Mouse (Mus musculus) cerebellum, adult 2 months (tissue): Measurements from ENCODE around the gene Pacs1.

Experiments
- CTCF ChIP-seq: fragments of 200-500 bp; IDR thresholded peaks from 2 replicates; pipeline ENCODE4 v1.5.1; 2011; ENCODE audit warnings: low read depth, mild to moderate bottlenecking, control low read depth, low read length, moderate library complexity, borderline replicate concordance; ENCODE audit not compliant: insufficient read depth
- POLR2A ChIP-seq: fragments of 200-500 bp; IDR thresholded peaks from 2 replicates; pipeline ENCODE4 v1.6.1; 2011; ENCODE audit warnings: low read length, control low read depth, borderline replicate concordance; ENCODE audit not compliant: insufficient read depth

DNA sequence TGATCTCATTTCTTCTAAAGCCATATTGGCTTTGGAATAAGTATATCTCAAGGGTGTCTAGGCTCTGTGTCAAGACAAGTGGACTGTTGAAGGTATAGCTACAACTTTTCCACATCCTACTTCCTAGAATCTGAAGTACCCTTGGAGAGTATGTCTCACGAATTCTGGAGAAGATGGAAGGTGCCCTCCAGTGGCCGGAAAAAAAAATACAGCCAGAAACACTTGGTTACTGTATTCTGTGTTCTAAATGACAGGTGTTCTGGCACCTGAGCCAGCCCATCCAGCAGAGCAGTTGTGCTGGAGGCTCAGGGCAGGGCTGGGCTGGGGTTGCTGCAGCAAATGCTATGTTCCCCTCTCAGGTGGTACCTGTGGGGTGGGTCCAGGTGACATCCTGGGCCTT lies 133.3 kb downstream of the Pacs1 start:
- no peak for TF ChIP-seq POLR2A
- peak; percentile 50; the same call in 1 of the 2 replicates for TF ChIP-seq CTCF
